20 mouse cellular contexts compared by ENCODE assay signal in the genomic region with DNA sequence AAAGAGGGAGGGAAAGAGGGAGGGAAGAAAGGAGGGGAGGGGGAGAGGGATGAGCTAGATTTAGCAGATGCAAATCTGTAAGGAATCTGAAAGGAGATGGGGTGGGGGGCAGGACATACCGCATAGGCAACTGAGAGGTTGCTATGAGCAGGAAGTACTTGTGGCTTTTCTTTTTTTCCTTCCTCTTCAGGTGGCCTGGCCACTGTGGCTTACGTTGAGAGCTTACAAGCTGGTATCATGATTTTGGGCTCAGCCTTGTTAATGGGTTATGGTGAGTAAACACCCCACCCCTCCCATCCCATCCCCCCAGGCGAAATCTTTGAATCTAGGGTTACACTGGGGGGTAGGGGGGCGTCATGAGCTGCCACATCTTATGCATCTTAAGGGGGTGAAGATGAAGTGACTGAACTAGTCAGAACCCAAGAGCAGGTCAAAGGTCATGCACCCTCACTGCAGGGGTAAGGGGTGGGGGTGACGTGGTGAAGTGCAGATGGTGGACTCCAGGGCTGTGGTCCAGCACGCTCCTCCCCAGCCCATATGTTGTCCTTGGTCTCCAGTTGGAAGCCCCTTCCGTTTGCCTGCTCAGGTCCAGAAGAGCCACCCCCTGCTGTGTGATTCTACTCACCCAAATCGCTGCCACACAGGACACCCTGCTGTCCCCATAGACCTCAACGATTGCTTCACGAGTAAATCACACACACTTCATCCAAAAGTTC. TPM values are rescaled to one million over a fixed set of nuclear protein-coding genes. Genes with fewer than 3 reads are reported as not detected.
A peak's percentile ranks its signal among the peaks of the same experiment; 100 is the strongest.
DNase-seq lines count a peak whose midpoint lies in the region; ATAC-seq and TF ChIP-seq lines count a peak whose summit lies in the region.
"Had no signal": no experiment of that assay in that cellular context is flagged by ENCODE, and none has a peak within 500 bp of the region (broad histone marks: within the 10 kb centered on the region; RNA-seq: fewer than 3 reads in every experiment).

No protein-coding gene starts in this region.

- 0 out of 2 replicates have a peak, but pooled peaks have one; percentile 35 for ATAC-seq in limb, embryonic 15.5 days (ENCODE audit: insufficient number of reproducible peaks, low FRiP score, low TSS enrichment, low read depth)
- peak; percentile 72 for ATAC-seq in activated CD4-positive, CD25-positive, alpha-beta regulatory T cell, adult 4 months
- ATAC-seq: intestine, postnatal 0 days had no signal

- 46% methylated on average over 10 of the region's 10 CpGs for WGBS in limb, embryonic 15.5 days
- 56% methylated on average over 10 of the region's 10 CpGs for WGBS in limb, embryonic 10.5 days
- 45% methylated on average over 10 of the region's 10 CpGs for whole genome bisulfite sequencing in small intestine, adult 2 months

- no peak for DNase-seq in limb, embryonic 10.5 days (ENCODE audit: low spot score)
- peak; percentile 36 for DNase-seq in testis, postnatal 10 days (ENCODE audit: low spot score)
- no peak for DNase-seq in testis, postnatal 14 days (ENCODE audit: low spot score)
- no peak for DNase-seq in adrenal gland, adult (ENCODE audit: inconsistent age in 2 of 2, low spot score in 1 of 2)
- DNase-seq in ovary, adult 18-20 months (ENCODE audit: low spot score), result no peak
- DNase-seq: adrenal gland, postnatal 14 days; cerebellum, adult 11 months; gastrocnemius, postnatal 10 days; kidney, postnatal 4 days; layer of hippocampus, postnatal 36 days; thymus, postnatal 4 days had no signal

- no peak for TF ChIP-seq POLR2A in small intestine, adult 2 months (IDR thresholded peaks at IDR 0.05; ENCODE audit: low read depth, low read length)

- no peak overlapping the region for H3K4me2 ChIP-seq in limb, embryonic 15.5 days
- H3K4me2 ChIP-seq: limb, embryonic 13.5 days had no signal

- no peaks in the 10 kb centered on the region for H3K27me3 ChIP-seq in limb, embryonic 15.5 days
- no peaks in the 10 kb centered on the region for H3K27me3 ChIP-seq in limb, embryonic 10.5 days (ENCODE audit: low read depth, poor library complexity, severe bottlenecking)
- H3K27me3 ChIP-seq in small intestine, adult 2 months (ENCODE audit: control insufficient read depth, insufficient read depth, low read length), result no peaks in the 10 kb centered on the region
- H3K27me3 ChIP-seq: limb, embryonic 13.5 days had no signal

- no peak for TF ChIP-seq CTCF in small intestine, adult 2 months (IDR thresholded peaks at IDR 0.05; ENCODE audit: extremely low read depth, insufficient read length, insufficient replicate concordance, low read depth, low read length)

- H3K27ac ChIP-seq in limb, embryonic 15.5 days, result no peak overlapping the region
- no peak overlapping the region for H3K27ac ChIP-seq in limb, embryonic 10.5 days
- peak overlapping the region; percentile 55 for H3K27ac ChIP-seq in small intestine, adult 2 months (ENCODE audit: insufficient read depth, low read depth, low read length)
- H3K27ac ChIP-seq: heart, embryonic 10.5 days; hindbrain, embryonic 10.5 days; limb, embryonic 13.5 days had no signal

- H3K9me3 ChIP-seq in limb, embryonic 15.5 days, result no peaks in the 10 kb centered on the region
- no peaks in the 10 kb centered on the region for H3K9me3 ChIP-seq in limb, embryonic 10.5 days (replicated peaks)
- H3K9me3 ChIP-seq: heart, embryonic 10.5 days; hindbrain, embryonic 10.5 days; limb, embryonic 13.5 days had no signal

- no peak overlapping the region for H3K9ac ChIP-seq in limb, embryonic 15.5 days
- H3K9ac ChIP-seq: limb, embryonic 13.5 days had no signal

- H3K36me3 ChIP-seq in limb, embryonic 15.5 days, result no peaks in the 10 kb centered on the region
- H3K36me3 ChIP-seq in limb, embryonic 10.5 days, result no peaks in the 10 kb centered on the region
- no peaks in the 10 kb centered on the region for H3K36me3 ChIP-seq in small intestine, adult 2 months (ENCODE audit: control insufficient read depth, insufficient read depth, low read length)
- H3K36me3 ChIP-seq: heart, embryonic 10.5 days; hindbrain, embryonic 10.5 days; limb, embryonic 13.5 days had no signal

- H3K4me3 ChIP-seq in limb, embryonic 15.5 days, result no peak overlapping the region
- no peak overlapping the region for H3K4me3 ChIP-seq in limb, embryonic 10.5 days
- no peak overlapping the region for H3K4me3 ChIP-seq in small intestine, adult 2 months (ENCODE audit: low read depth, low read length)
- H3K4me3 ChIP-seq: heart, embryonic 10.5 days; hindbrain, embryonic 10.5 days; limb, embryonic 13.5 days had no signal

- H3K4me1 ChIP-seq in limb, embryonic 15.5 days, result no peaks in the 10 kb centered on the region
- H3K4me1 ChIP-seq in limb, embryonic 10.5 days, result no peaks in the 10 kb centered on the region
- H3K4me1 ChIP-seq in small intestine, adult 2 months (ENCODE audit: control insufficient read depth, insufficient read depth, insufficient read length, low read length), result no peaks in the 10 kb centered on the region
- H3K4me1 ChIP-seq: heart, embryonic 10.5 days; limb, embryonic 13.5 days had no signal

RNA-seq across cellular contexts. Expression of a gene that starts 24.0 kb away (rescaled TPM):
- polyA plus RNA-seq in limb, embryonic 15.5 days (2015; fragmentation: Nextera tagmentation; extraction: Ambion mirVana), result not detected in 2 replicates
- polyA plus RNA-seq in limb, embryonic 10.5 days (2016; fragmentation: Nextera tagmentation; extraction: Ambion mirVana), result 0.06 TPM in 1 of 2 replicates, not detected in the other
- polyA plus RNA-seq in activated CD4-positive, CD25-positive, alpha-beta regulatory T cell, adult 4 months (2017; shearing (Covaris generic)), result under 1 TPM; 0.27 to 0.41 TPM
- polyA plus RNA-seq in small intestine, adult 2 months (2012; rRNA removed), result 0.20 and 0.22 TPM in 2 replicates
- polyA plus RNA-seq: forebrain, embryonic 16.5 days; heart, embryonic 10.5 days; hindbrain, embryonic 10.5 days; intestine, postnatal 0 days; stomach, embryonic 14.5 days had no signal

RNA-seq across cellular contexts. Expression of a gene that starts 35.4 kb away (rescaled TPM):
- polyA plus RNA-seq in limb, embryonic 15.5 days (2015; fragmentation: Nextera tagmentation; extraction: Ambion mirVana), result 1.1 TPM in 2 replicates
- 0.34 and 0.65 TPM in 2 replicates for polyA plus RNA-seq in limb, embryonic 10.5 days (2016; fragmentation: Nextera tagmentation; extraction: Ambion mirVana)
- polyA plus RNA-seq in activated CD4-positive, CD25-positive, alpha-beta regulatory T cell, adult 4 months (2017; shearing (Covaris generic)), result 1 to 10 TPM in 1 of 2 experiments, not detected in 1; 3.5 TPM
- 16.0 and 54.3 TPM in 2 replicates for polyA plus RNA-seq in small intestine, adult 2 months (2012; rRNA removed)
- polyA plus RNA-seq: intestine, postnatal 0 days had no signal

RNA-seq across cellular contexts. Expression of a gene that starts 37.8 kb away (rescaled TPM):
- 0.41 TPM in 1 of 2 replicates, not detected in the other for polyA plus RNA-seq in limb, embryonic 15.5 days (2015; fragmentation: Nextera tagmentation; extraction: Ambion mirVana)
- 0.20 and 0.49 TPM in 2 replicates for polyA plus RNA-seq in limb, embryonic 10.5 days (2016; fragmentation: Nextera tagmentation; extraction: Ambion mirVana)
- not detected for polyA plus RNA-seq in activated CD4-positive, CD25-positive, alpha-beta regulatory T cell, adult 4 months (2017; shearing (Covaris generic))
- not detected in 2 replicates for polyA plus RNA-seq in small intestine, adult 2 months (2012; rRNA removed)
- polyA plus RNA-seq: intestine, postnatal 0 days; limb, embryonic 13.5 days; stomach, embryonic 14.5 days had no signal

RNA-seq across cellular contexts. Expression of a gene that starts 42.0 kb away (rescaled TPM):
- polyA plus RNA-seq in limb, embryonic 15.5 days (2015; fragmentation: Nextera tagmentation; extraction: Ambion mirVana), result 205 and 245 TPM in 2 replicates
- 39.6 and 68.1 TPM in 2 replicates for polyA plus RNA-seq in limb, embryonic 10.5 days (2016; fragmentation: Nextera tagmentation; extraction: Ambion mirVana)
- 1 to 10 TPM; 2.5 to 9.1 TPM for polyA plus RNA-seq in activated CD4-positive, CD25-positive, alpha-beta regulatory T cell, adult 4 months (2017; shearing (Covaris generic))
- polyA plus RNA-seq in small intestine, adult 2 months (2012; rRNA removed), result 3.4 and 7.5 TPM in 2 replicates

RNA-seq across cellular contexts. Expression of a gene that starts 45.3 kb away (rescaled TPM):
- 17.5 and 31.0 TPM in 2 replicates for polyA plus RNA-seq in limb, embryonic 15.5 days (2015; fragmentation: Nextera tagmentation; extraction: Ambion mirVana)
- polyA plus RNA-seq in limb, embryonic 10.5 days (2016; fragmentation: Nextera tagmentation; extraction: Ambion mirVana), result 4.9 and 5.8 TPM in 2 replicates
- polyA plus RNA-seq in activated CD4-positive, CD25-positive, alpha-beta regulatory T cell, adult 4 months (2017; shearing (Covaris generic)), result 10 to 100 TPM; 13.1 to 20.1 TPM
- 799 and 1,071 TPM in 2 replicates for polyA plus RNA-seq in small intestine, adult 2 months (2012; rRNA removed)
